Mouse (Mus musculus) neutrophil, adult 5-6 weeks (primary cell): ENCODE results near the gene Angptl4. TPM values are rescaled to one million over a fixed set of nuclear protein-coding genes. Genes with fewer than 3 reads are reported as not detected.
"Not testable (repeated sequence)": the region's sequence is repeated elsewhere in the genome, so short reads cannot be mapped to it uniquely, and the experiment has no call there.

ENCODE experiments used
- ATAC-seq: fragments of 151-379, 151-347 bp; 2 replicates; pipeline ENCODE4 v1.8.0; 2017; ENCODE audit warnings: mild to moderate bottlenecking, moderate TSS enrichment; ENCODE audit not compliant: insufficient number of reproducible peaks, poor library complexity, low FRiP score, severe bottlenecking; ENCODE audit errors: extremely low read depth
- total RNA-seq: library from RNA; stranded (forward); fragments of 200-1000 nt; gene quantifications from 2 replicates; pipeline ENCODE4 v1.2.3, GENCODE M21; 2017

The Angptl4 gene
- total RNA-seq, result 2.3 TPM in 1 of 2 replicates, not detected in the other

DNA sequence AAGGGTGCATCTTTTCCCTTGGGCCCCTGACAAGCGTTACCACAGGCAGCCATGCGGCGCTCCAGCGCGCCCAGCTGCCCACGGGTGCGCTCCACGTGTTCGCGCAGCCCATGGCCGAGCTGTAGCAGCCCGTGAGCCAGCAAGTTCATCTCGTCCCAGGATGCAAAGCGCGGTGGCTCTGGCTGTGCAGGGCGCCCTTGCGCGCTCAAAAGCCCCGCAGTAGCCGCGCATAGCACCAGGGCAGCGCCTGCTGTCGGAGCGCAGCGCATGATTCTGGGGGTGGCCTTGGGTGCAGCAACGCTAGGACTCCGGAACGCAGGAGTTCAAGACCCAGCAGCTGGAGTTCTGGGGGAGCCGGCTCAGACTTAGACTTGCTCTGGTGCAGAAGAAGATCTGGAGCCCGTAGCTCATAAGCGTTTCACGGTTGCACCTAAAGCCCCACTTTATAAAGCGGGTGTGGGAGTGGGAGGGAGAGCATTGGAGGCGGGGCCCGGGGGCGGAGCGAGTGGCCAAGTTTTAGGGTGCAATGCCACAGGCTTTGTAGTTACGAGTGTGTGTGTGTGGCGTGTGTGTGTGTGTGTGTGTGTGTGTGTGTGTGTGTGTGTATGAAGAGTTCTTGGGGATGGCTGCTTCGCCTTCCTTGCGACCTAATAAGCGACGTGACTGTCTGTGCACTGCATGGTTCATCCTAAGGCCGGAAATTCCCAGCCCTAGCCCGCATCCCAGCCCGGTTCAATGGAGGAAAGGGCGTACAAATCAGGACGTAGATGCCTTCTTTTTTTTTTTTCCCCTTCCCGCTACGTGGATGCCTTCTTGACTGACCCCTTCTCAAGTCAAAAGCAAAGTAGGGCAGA, at the start of gene Angptl4:
TSS of gene Angptl4 (minus strand) at position 707 of the 854 bp plus-strand sequence.
- peak; percentile 58 for ATAC-seq

- ATAC-seq, result no peak
These were observed 47.9 kb upstream of the Angptl4 start for GRCm38 (mm10) chr17:33829561-33829960.

DNA sequence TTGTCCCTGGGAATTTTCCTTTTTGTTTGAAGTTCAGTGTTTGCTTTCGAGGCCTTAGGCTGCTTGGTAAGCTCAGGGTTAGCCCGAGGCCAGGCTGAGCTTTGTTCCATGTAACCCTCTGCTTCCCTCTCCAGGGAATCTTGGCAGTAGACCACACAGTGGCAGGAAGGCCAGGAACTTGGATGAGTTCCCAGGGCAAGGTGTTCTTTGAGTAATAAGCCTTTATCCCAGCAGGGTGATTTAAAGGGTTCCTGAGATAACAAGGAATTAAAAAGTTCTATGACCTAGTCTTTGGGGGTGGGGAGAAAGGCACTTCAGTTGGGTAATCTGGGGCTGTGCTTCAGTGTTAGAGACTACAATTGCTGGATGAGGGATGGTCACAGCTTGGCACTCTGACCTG, 47.3 kb upstream of the Angptl4 start:
- no peak for ATAC-seq

DNA sequence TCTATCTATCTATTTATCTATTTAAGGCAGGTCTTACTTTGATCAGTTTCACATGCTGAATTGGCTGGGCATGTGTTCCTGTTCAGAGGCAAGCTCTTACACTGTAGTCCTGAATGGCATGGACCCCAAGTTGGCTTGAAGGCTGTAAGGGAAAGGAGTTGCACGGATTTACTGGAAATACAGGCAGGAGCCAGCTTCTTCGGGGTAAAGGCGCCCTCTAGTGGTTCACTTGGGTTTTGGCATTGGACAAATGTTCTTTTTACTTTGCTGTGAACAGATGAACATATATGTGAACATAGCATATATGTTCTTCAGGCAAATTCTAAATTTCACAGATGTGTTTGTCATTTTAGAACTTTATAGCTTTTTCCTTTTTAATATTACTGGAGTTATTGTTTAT, 45.2 kb upstream of the Angptl4 start:
- peak; percentile 43; the same call in 1 of the 2 replicates for ATAC-seq

- no peak for ATAC-seq
These were observed 43.8 kb upstream of the Angptl4 start for GRCm38 (mm10) chr17:33825462-33825861.

DNA sequence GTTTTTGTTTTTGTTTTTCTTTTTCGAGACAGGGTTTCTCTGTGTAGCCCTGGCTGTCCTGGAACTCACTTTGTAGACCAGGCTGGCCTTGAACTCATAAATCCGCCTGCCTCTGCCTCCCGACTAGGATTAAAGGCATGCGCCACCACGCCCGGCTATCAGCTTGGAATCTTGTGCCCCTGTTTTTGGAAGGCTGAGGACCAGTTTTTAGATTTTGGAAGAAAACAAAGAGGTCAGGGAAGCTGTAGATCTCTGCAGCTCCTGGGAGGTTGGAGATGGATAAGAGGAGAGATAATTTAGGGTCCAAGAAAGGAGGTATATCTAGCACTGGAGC, 43.3 kb upstream of the Angptl4 start:
- not testable (repeated sequence) for ATAC-seq

DNA sequence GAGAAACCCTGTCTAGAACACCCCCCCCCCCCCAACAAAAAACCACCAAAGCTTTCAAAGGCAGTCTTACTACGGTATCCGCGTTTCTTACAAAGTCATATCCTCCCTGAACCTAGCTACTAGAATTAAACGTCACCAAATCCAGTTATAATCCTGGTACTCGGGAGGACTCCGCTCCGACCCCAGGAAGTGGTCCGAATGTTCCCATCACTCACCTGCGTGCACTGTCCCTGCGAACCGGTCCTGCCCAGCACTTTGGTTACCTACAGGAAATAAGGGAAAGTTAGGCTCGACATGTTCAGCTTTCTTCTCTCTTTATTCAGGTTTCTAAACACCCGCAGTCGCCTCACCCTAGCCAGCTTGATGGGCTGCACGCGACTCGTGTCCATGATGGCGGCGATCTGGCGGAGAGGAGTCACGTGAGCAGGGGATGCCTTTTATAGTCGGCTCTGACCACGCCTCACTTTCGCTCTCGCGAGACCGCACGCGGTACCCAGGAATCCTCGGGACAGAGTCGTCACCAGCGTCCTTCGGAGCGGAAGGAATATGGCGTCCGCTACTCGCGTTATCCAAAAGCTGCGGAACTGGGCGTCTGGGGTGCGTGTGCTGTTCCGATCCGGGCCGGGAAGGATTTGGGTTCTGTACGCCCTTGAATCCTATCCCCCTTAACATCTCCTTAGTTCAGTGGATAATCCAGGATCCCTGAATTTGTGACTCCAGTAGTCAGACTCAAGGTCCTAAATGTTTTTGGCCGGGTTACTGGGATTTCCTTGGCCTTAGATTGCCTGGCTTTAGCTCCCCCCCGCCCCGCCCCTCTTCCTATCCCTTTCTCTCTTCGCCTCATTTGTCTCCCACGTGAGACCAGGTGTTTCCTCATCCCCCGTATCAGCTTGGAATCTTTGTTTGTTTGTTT, 42.7 kb upstream of the Angptl4 start, which contains the start of the genes Rps28 and Ndufa7:
TSS of gene Rps28 (minus strand) at position 479 of the 913 bp plus-strand sequence.
TSS of gene Ndufa7 (plus strand) at position 489 of the 913 bp plus-strand sequence.
- ATAC-seq, result peak; percentile 95

GRCm38 (mm10) chr17:33823171-33823570, 41.5 kb upstream of the Angptl4 start:
- ATAC-seq, result not testable (repeated sequence)

DNA sequence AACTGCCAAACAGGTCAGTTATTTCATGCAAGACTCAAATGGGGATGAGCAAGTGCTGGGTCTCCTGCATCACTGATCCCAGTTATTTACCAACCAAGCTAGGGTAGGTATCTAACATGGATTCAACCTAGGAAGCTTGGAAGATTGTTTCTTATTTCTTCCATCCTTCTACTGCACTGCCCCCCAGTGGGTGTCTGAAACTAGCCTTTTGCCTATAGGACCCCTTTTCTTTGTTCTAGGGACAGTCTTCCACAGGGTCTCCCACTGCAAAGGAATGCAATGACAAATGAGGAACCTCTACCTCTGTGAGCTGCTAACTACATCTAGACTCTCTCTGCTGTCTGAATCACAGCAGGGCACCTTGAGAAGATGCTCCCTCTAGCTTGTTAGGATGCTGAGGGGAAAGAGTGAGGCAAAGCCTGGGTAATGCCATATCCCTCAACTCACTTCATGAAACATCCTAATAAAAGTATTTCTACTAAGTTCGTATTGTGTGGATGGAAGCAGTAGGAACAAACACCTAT, 40.9 kb upstream of the Angptl4 start:
- ATAC-seq, result no peak

GRCm38 (mm10) chr17:33817969-33818643, 36.5 kb upstream of the Angptl4 start:
- ATAC-seq, result no peak

GRCm38 (mm10) chr17:33817184-33817968, 35.7 kb upstream of the Angptl4 start:
- ATAC-seq, result peak; percentile 72

DNA sequence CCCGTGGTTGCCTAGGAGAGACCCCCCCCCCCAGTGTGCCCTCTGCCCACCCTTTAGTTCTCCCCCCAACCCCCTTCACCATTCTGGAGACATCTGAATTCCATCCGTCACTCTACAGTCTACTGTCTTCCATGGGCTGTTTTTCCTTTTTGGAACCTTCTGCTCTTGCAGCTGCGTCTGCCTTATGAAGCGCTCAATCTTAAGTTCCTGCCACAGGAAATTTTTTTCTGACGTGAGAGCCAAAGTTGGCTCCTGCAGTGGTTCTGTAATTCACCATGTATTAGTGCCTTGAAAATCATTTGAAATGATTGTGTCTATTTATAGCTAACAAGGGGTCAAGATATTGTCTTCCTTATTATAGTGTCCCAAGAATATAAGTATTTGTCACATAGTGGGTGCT, 35.0 kb upstream of the Angptl4 start:
- ATAC-seq, result no peak

DNA sequence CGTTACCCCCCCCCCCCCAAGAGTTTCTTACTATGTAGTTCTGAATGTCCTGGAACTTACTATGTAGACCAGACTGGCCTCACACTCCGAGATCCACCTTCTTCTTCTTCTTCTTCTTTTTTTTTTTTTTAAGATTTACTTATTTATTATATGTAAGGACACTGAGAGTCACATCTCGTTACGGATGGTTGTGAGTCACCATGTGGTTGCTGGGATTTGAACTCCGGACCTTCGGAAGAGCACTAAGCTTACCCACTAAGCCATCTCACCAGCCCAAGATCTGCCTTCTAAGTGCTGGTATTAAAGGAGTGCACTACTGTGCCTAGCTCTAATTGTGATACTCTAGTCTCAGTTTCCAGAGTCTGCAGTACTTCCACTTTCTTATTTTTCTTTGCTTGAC, 33.8 kb upstream of the Angptl4 start:
- ATAC-seq, result no peak

DNA sequence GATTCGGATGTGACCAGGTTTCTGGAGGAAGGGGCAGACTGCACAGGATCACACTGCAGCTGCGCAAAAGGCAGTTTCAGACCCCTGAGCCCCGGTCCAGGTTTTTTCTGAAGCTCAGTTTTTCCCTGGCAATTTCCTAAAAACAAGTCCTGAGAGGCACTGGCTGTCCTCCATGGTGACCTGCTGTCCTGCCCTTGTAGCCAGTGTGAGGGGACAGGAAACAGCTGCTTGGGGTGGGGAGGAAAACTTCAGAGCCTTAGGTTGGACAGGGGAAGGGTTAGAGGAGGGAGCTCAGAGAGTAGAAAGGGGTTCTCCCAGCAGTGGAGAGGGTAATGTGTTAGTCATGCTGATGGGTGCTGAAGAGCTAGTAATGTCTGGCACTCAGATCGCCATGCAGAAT, 31.4 kb upstream of the Angptl4 start:
- no peak for ATAC-seq

DNA sequence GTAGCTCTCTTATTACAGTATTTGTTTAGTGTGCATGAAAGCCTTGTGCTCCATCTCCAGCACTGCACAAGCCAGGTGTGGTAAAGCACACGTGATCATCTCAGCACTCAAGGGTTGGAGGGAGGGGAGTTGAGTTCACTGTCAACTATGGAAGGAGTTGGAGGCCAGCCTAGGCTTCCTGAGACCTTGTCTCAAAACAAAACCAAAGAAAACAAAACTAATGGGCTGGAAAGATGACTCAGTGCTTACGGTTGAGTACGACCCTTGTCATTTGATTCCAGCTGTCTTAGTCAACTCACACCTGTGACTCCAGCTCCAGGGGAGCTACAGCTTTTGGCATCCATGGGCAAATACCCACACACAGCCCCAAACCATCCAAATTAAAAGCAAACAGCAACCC, 30.8 kb upstream of the Angptl4 start:
- no peak for ATAC-seq

DNA sequence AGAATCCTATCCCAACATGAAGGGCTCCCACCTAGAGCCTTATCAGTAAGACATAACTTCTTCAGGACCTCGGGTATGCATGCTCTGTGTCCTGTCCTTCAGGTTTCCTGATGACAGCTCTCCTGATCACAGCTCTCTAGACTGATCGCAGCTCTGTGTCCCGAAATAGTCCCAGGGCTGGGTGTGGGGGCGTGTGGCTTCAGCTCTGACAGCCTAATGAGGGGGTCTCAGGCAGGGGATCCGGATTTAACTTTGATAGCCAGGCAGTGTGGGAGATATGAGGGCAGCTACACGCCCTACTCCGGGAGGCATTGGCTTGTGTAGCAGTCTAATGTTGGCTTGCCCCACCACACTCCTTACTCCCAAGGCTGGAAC, 29.5 kb upstream of the Angptl4 start:
- no peak for ATAC-seq

- peak; percentile 79 for ATAC-seq
These were observed 28.9 kb upstream of the Angptl4 start, which contains the start of gene Kank3 for GRCm38 (mm10) chr17:33810334-33811141. TSS of gene Kank3 (plus strand) at chr17:33810519.
